ENCODE assay signal across 9 mouse cellular contexts in genomic region chr4:48042466-48042785, GRCm38 (mm10). TPM values are rescaled to one million over a fixed set of nuclear protein-coding genes. Genes with fewer than 3 reads are reported as not detected.
A peak's percentile ranks its signal among the peaks of the same experiment; 100 is the strongest.
DNase-seq lines count a peak whose midpoint lies in the region; ATAC-seq and TF ChIP-seq lines count a peak whose summit lies in the region.
"Had no signal": no experiment of that assay in that cellular context is flagged by ENCODE, and none has a peak within 500 bp of the region (broad histone marks: within the 10 kb centered on the region; RNA-seq: fewer than 3 reads in every experiment).

No protein-coding gene starts in this region.

- WGBS in kidney, adult 2 months: under 1% methylated on average over 4 of the region's 4 CpGs
- 0% methylated on average over 4 of the region's 4 CpGs for WGBS in hindbrain, embryonic 13.5 days
- WGBS in midbrain, embryonic 13.5 days: 0% methylated on average over 4 of the region's 4 CpGs

- ATAC-seq in hindbrain, embryonic 13.5 days (ENCODE audit: low FRiP score): no peak
- ATAC-seq in midbrain, embryonic 13.5 days: no peak
- no peak for ATAC-seq in activated CD4-positive, CD25-positive, alpha-beta regulatory T cell, adult 4 months

- no peaks in the 10 kb centered on the region; the same call in none of the 2 replicates for H3K27me3 ChIP-seq in kidney, adult 2 months (replicated peaks; ENCODE audit: control insufficient read depth, insufficient read depth, low read length)
- H3K27me3 ChIP-seq in hindbrain, embryonic 13.5 days: peaks cover 29% of the 10 kb centered on the region
- H3K27me3 ChIP-seq in midbrain, embryonic 13.5 days: peaks cover 10% of the 10 kb centered on the region
- H3K27me3 ChIP-seq: Patski had no signal

- peak overlapping the region; percentile 78 for H3K9ac ChIP-seq in hindbrain, embryonic 13.5 days
- H3K9ac ChIP-seq in midbrain, embryonic 13.5 days (replicated peaks): peak overlapping the region; percentile 77

- H3K4me3 ChIP-seq in kidney, adult 2 months (ENCODE audit: insufficient read depth, low read depth, low read length): peak overlapping the region; percentile 89
- peak overlapping the region; percentile 83 for H3K4me3 ChIP-seq in bone marrow macrophage, adult 2 months (ENCODE audit: insufficient read depth, low read length)
- H3K4me3 ChIP-seq in hindbrain, embryonic 13.5 days: peak overlapping the region; percentile 71
- H3K4me3 ChIP-seq in midbrain, embryonic 13.5 days (replicated peaks): peak overlapping the region; percentile 71

- peak overlapping the region; percentile 98 for H3K27ac ChIP-seq in kidney, adult 2 months (ENCODE audit: insufficient read depth, low read depth, low read length)
- H3K27ac ChIP-seq in bone marrow macrophage, adult 2 months (ENCODE audit: insufficient read depth, low read depth, low read length): peak overlapping the region; percentile 96
- peak overlapping the region; percentile 96 for H3K27ac ChIP-seq in hindbrain, embryonic 13.5 days
- H3K27ac ChIP-seq in midbrain, embryonic 13.5 days: peak overlapping the region; percentile 97

- no peak for TF ChIP-seq CTCF in kidney, adult 2 months (conservative IDR thresholded peaks at IDR 0.05; ENCODE audit: insufficient read depth, insufficient read length, low read depth, low read length)
- no peak; the same call in 1 of the 2 replicates for TF ChIP-seq CTCF in bone marrow macrophage, adult 2 months (IDR thresholded peaks at IDR 0.05; ENCODE audit: low read depth, low read length)

- no peaks in the 10 kb centered on the region for H3K36me3 ChIP-seq in kidney, adult 2 months (ENCODE audit: control insufficient read depth, insufficient read depth, low read length)
- no peaks in the 10 kb centered on the region for H3K36me3 ChIP-seq in hindbrain, embryonic 13.5 days
- H3K36me3 ChIP-seq in midbrain, embryonic 13.5 days: no peaks in the 10 kb centered on the region

- peak overlapping the region; percentile 96 for H3K4me2 ChIP-seq in hindbrain, embryonic 13.5 days
- peak overlapping the region; percentile 94 for H3K4me2 ChIP-seq in midbrain, embryonic 13.5 days (replicated peaks)

- 0 out of 2 replicates have a peak, but pooled peaks cover 2% of the 10 kb centered on the region for H3K4me1 ChIP-seq in kidney, adult 2 months (ENCODE audit: control insufficient read depth, insufficient read depth, low read length)
- H3K4me1 ChIP-seq in bone marrow macrophage, adult 2 months (ENCODE audit: control insufficient read depth, insufficient read depth, low read length): peaks cover 9% of the 10 kb centered on the region
- peaks cover 35% of the 10 kb centered on the region for H3K4me1 ChIP-seq in hindbrain, embryonic 13.5 days (replicated peaks)
- H3K4me1 ChIP-seq in midbrain, embryonic 13.5 days (replicated peaks): peaks cover 41% of the 10 kb centered on the region

- no peak for TF ChIP-seq POLR2A in kidney, adult 2 months (IDR thresholded peaks at IDR 0.05; ENCODE audit: low read depth, low read length)
- TF ChIP-seq POLR2A in bone marrow macrophage, adult 2 months (IDR thresholded peaks at IDR 0.05; ENCODE audit: borderline replicate concordance, low read depth, low read length): no peak

- no peak for DNase-seq in kidney, adult 2 months
- DNase-seq in kidney, postnatal 14 days: no peak
- no peak for DNase-seq in gastrocnemius, postnatal 25 days
- DNase-seq in gastrocnemius, postnatal 4 days (ENCODE audit: low spot score in 2 of 2): no peak

- no peaks in the 10 kb centered on the region for H3K9me3 ChIP-seq in hindbrain, embryonic 13.5 days
- H3K9me3 ChIP-seq in midbrain, embryonic 13.5 days: no peaks in the 10 kb centered on the region

RNA-seq across cellular contexts. Expression of gene Nr4a3, which starts 2.5 kb away (rescaled TPM):
- polyA plus RNA-seq in kidney, adult 2 months (2012; rRNA removed): 0.30 and 0.72 TPM in 2 replicates
- polyA plus RNA-seq in bone marrow macrophage, adult 2 months (2012; ENCODE audit: insufficient read depth, insufficient read length, missing spikeins): not detected in 2 replicates
- 1.8 and 2.4 TPM in 2 replicates for polyA plus RNA-seq in hindbrain, embryonic 13.5 days (2015; fragmentation: Nextera tagmentation; extraction: Ambion mirVana)
- 1.4 TPM in 2 replicates for polyA plus RNA-seq in midbrain, embryonic 13.5 days (2015; fragmentation: Nextera tagmentation; extraction: Ambion mirVana)
- 1 to 10 TPM; 2.0 to 3.5 TPM for polyA plus RNA-seq in activated CD4-positive, CD25-positive, alpha-beta regulatory T cell, adult 4 months (2017; shearing (Covaris generic))
- 10 to 100 TPM in 1 of 2 experiments, 1 to 10 TPM in 1; 6.1 to 11.0 TPM for total RNA-seq in gastrocnemius, postnatal 25 days (2021)
- total RNA-seq in gastrocnemius, postnatal 4 days (2021): 1 to 10 TPM; 1.5 to 1.6 TPM
